Mouse (Mus musculus): Measurements from ENCODE around the gene Zfp553. TPM values are rescaled to one million over a fixed set of nuclear protein-coding genes. Genes with fewer than 3 reads are reported as not detected.

Gene Zfp553
- polyA plus RNA-seq, 1 experiment from 2014 or later: 81.0 TPM

DNA sequence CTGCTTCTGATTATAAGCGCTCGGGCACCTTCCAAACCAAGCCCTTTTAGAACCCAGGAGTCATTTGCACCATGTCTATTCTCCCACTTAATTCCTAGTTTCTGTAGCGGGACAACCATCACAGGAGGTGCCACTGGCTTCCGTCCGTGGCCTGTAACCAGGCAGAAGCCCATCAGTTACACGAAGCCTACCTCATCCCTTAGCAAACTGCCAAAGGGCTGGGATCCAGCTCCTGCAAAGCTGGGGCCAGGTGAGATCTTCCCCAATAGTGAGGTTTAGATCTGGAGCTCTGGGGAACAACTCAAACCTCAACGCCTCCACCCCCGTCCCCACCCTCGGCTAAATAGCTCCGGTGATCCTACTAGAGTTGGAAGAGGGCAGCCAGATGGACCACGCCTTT is 36.4 kb upstream of the Zfp553 start:
- H3K27ac ChIP-seq: peak overlapping the region; percentile 93
- 60% methylated on average over 11 of the region's 11 CpGs for WGBS
- peaks cover 83% of the 10 kb centered on the region for H3K36me3 ChIP-seq
- H3K9me3 ChIP-seq: no peaks in the 10 kb centered on the region
- peaks cover 26% of the 10 kb centered on the region for H3K4me1 ChIP-seq (replicated peaks)
- DNase-seq (ENCODE audit: low spot score): no peak
- H3K4me3 ChIP-seq: peak overlapping the region; percentile 77
- no peaks in the 10 kb centered on the region for H3K27me3 ChIP-seq (ENCODE audit: insufficient read depth, poor library complexity, severe bottlenecking)

- H3K9me3 ChIP-seq: no peaks in the 10 kb centered on the region
- peaks cover 27% of the 10 kb centered on the region for H3K36me3 ChIP-seq
- no peak for DNase-seq (ENCODE audit: low spot score)
- 0 out of 2 replicates have a peak overlapping the region, but pooled peaks have one; percentile 95 for H3K27ac ChIP-seq
- H3K27me3 ChIP-seq (ENCODE audit: insufficient read depth, poor library complexity, severe bottlenecking): peaks cover 16% of the 10 kb centered on the region
- 66% methylated on average over 2 of the region's 2 CpGs for WGBS
- peak overlapping the region; percentile 86 for H3K4me3 ChIP-seq
- peaks cover 43% of the 10 kb centered on the region for H3K4me1 ChIP-seq (replicated peaks)
Observed at GRCm38 (mm10) chr7:127206606-127207005, 26.3 kb upstream of the Zfp553 start.

GRCm38 (mm10) chr7:127207374-127208294 is 25.2 kb upstream of the Zfp553 start:
- peak overlapping the region; percentile 95 for H3K27ac ChIP-seq
- under 1% methylated on average over 53 of the region's 53 CpGs for WGBS
- peak overlapping the region; percentile 86 for H3K4me3 ChIP-seq
- peaks cover 21% of the 10 kb centered on the region for H3K27me3 ChIP-seq (ENCODE audit: insufficient read depth, poor library complexity, severe bottlenecking)
- H3K9me3 ChIP-seq: no peaks in the 10 kb centered on the region
- peaks cover 21% of the 10 kb centered on the region for H3K36me3 ChIP-seq
- peak; percentile 36 for DNase-seq (ENCODE audit: low spot score)
- peaks cover 43% of the 10 kb centered on the region for H3K4me1 ChIP-seq (replicated peaks)

GRCm38 (mm10) chr7:127208295-127208552 is 24.6 kb upstream of the Zfp553 start, which contains the start of gene Tbc1d10b:
TSS of gene Tbc1d10b (minus strand) at chr7:127208468.
- H3K36me3 ChIP-seq: peaks cover 15% of the 10 kb centered on the region
- under 1% methylated on average over 43 of the region's 44 CpGs for WGBS
- H3K27me3 ChIP-seq (ENCODE audit: insufficient read depth, poor library complexity, severe bottlenecking): peaks cover 27% of the 10 kb centered on the region
- H3K9me3 ChIP-seq: no peaks in the 10 kb centered on the region
- H3K4me3 ChIP-seq: peak within 1 kb of the TSS; percentile 86
- peak within 1 kb of the TSS; percentile 95 for H3K27ac ChIP-seq
- no peak for DNase-seq (ENCODE audit: low spot score)
- peaks cover 43% of the 10 kb centered on the region for H3K4me1 ChIP-seq (replicated peaks)

GRCm38 (mm10) chr7:127208553-127209438 is 24.1 kb upstream of the Zfp553 start, which contains the start of gene Mylpf:
TSS of gene Mylpf (plus strand) at chr7:127208890.
- Histone ChIP-seq H3K27me3 (ENCODE audit: insufficient read depth, poor library complexity, severe bottlenecking) (peaks cover 32% of the 10 kb centered on the region), H3K4me3 (peak within 1 kb of the TSS; percentile 86), H3K27ac (peak within 1 kb of the TSS; percentile 95), H3K9me3 (no peaks in the 10 kb centered on the region), H3K36me3 (peaks cover 9% of the 10 kb centered on the region), H3K4me1 (replicated peaks) (peaks cover 44% of the 10 kb centered on the region)
- 0% methylated on average over 44 of the region's 44 CpGs for WGBS
- DNase-seq (ENCODE audit: low spot score): peak; percentile 91

DNA sequence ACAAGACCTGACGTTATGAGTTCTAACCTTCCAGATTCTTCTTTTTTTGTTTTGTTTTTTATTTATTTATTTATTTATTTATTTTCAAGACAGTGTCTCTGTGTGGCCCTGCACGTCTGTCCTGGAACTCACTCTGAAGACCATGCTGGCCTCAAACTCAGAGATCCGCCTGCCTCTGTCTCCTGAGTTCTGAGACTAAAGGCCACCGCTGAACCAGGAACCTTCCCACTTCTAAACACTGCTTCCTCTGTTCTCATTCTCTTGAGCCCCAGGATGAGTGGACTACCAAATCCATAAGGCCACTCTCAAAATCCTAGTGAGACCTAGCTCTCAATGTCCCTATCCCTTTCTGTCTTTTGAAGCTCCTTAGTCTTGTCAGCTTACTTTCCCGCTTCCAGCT is 23.0 kb upstream of the Zfp553 start:
- Histone ChIP-seq H3K4me1 (replicated peaks) (peaks cover 54% of the 10 kb centered on the region), H3K27me3 (ENCODE audit: insufficient read depth, poor library complexity, severe bottlenecking) (peaks cover 43% of the 10 kb centered on the region), H3K9me3 (no peaks in the 10 kb centered on the region), H3K4me3 (peak overlapping the region; percentile 86), H3K27ac (no peak overlapping the region), H3K36me3 (peaks cover 11% of the 10 kb centered on the region)
- DNase-seq (ENCODE audit: low spot score): no peak
- 82% methylated on average over 5 of the region's 5 CpGs for WGBS

DNA sequence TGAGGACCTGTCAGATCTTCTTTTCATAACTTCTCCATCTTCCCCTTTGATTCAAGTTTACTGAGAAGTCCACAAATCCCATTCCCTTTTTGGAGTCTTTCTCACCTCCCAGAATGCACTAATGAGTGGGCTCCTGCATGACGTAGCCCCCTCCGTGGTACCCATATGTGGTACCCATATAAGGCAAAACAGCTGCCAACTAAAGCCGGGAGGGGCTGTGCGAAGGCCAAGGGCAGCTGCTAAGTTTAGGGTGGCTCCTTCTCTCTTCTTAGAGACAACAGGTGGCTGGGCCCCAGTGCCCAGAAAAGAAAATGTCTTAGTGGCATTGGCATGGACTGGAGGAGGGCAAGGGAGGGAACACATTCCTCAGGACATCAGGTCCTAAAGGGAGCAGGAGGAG is 22.6 kb upstream of the Zfp553 start:
- no peaks in the 10 kb centered on the region for H3K9me3 ChIP-seq
- peaks cover 7% of the 10 kb centered on the region for H3K36me3 ChIP-seq
- H3K4me1 ChIP-seq (replicated peaks): peaks cover 54% of the 10 kb centered on the region
- H3K27me3 ChIP-seq (ENCODE audit: insufficient read depth, poor library complexity, severe bottlenecking): peaks cover 47% of the 10 kb centered on the region
- H3K27ac ChIP-seq: no peak overlapping the region
- WGBS: 97% methylated on average over 4 of the region's 4 CpGs
- DNase-seq (ENCODE audit: low spot score): no peak
- 0 out of 2 replicates have a peak overlapping the region, but pooled peaks have one; percentile 2 for H3K4me3 ChIP-seq

DNA sequence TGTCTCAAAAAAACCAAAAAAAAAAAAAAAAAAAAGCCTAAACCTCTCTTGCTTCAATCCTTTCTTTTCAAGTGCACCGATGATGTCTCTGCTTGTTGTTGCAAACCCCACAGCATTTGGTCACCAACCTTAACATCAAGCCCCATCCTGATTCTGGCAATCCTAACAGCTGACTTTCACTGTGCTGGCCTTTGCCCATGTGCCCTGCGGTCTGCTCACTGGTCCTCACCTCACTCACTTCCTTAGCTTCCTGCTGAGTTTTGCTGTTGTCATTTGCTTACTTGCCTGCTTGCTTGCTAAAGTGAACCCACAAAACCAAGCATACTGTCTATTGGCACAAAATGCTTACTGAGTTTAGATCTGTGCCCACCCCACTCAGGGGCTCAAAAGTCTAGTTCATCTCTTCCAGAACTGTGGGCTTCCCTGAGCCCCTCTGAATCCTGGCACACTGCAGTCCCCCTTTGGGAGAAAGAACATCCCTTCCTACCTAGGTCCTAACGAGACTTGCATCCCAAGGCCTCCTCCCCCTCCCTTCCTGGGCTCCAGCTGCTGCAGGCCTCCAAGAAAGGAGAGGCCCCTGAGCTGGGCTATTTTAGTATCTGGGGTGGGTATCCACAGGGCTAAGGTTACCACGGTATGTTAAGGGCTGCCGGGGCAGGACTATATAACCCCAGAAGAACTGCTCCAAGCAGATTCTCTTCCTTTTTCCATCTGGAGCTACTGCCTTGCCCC is 21.7 kb upstream of the Zfp553 start:
- no peak for DNase-seq (ENCODE audit: low spot score)
- Histone ChIP-seq H3K27ac (no peak overlapping the region), H3K4me1 (replicated peaks) (peaks cover 50% of the 10 kb centered on the region), H3K4me3 (no peak overlapping the region), H3K36me3 (0 out of 2 replicates have a peak, but pooled peaks cover 4% of the 10 kb centered on the region), H3K27me3 (ENCODE audit: insufficient read depth, poor library complexity, severe bottlenecking) (peaks cover 48% of the 10 kb centered on the region), H3K9me3 (no peaks in the 10 kb centered on the region)
- WGBS: 70% methylated on average over 5 of the region's 5 CpGs

GRCm38 (mm10) chr7:127212432-127213250 is 20.2 kb upstream of the Zfp553 start:
- no peak overlapping the region for H3K4me3 ChIP-seq
- H3K9me3 ChIP-seq: no peaks in the 10 kb centered on the region
- H3K27ac ChIP-seq: no peak overlapping the region
- H3K4me1 ChIP-seq (replicated peaks): peaks cover 35% of the 10 kb centered on the region
- peaks cover 37% of the 10 kb centered on the region for H3K27me3 ChIP-seq (ENCODE audit: insufficient read depth, poor library complexity, severe bottlenecking)
- DNase-seq (ENCODE audit: low spot score): no peak
- WGBS: 90% methylated on average over 12 of the region's 12 CpGs
- H3K36me3 ChIP-seq: 0 out of 2 replicates have a peak, but pooled peaks cover 4% of the 10 kb centered on the region

DNA sequence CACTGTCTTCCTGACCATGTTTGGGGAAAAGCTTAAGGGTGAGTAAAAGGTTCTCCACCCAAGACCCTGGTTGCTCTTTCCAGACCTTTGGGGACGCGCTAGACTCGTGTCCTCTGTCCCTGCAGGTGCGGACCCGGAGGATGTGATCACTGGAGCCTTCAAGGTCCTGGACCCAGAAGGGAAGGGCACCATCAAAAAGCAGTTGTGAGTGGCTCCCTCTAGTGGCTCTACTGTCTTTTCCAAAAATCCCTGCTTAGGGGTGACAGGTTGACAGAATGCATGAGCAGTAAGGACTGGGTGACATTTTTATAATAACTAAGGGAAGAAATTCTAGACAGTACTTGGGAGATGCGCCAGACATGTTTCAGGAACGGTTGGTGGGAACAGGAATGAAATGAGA is 19.4 kb upstream of the Zfp553 start:
- 36% methylated on average over 7 of the region's 7 CpGs for WGBS
- no peak overlapping the region for H3K4me3 ChIP-seq
- peaks cover 29% of the 10 kb centered on the region; the same call in 1 of the 2 replicates for H3K4me1 ChIP-seq (replicated peaks)
- no peaks in the 10 kb centered on the region for H3K9me3 ChIP-seq
- peak; percentile 18 for DNase-seq (ENCODE audit: low spot score)
- H3K36me3 ChIP-seq: 0 out of 2 replicates have a peak, but pooled peaks cover 4% of the 10 kb centered on the region
- peaks cover 37% of the 10 kb centered on the region for H3K27me3 ChIP-seq (ENCODE audit: insufficient read depth, poor library complexity, severe bottlenecking)
- H3K27ac ChIP-seq: no peak overlapping the region

- Histone ChIP-seq H3K36me3 (0 out of 2 replicates have a peak, but pooled peaks cover 4% of the 10 kb centered on the region), H3K27me3 (ENCODE audit: insufficient read depth, poor library complexity, severe bottlenecking) (peaks cover 37% of the 10 kb centered on the region), H3K4me3 (0 out of 2 replicates have a peak overlapping the region, but pooled peaks have one; percentile 42), H3K4me1 (replicated peaks) (peaks cover 29% of the 10 kb centered on the region; the same call in 1 of the 2 replicates), H3K9me3 (no peaks in the 10 kb centered on the region), H3K27ac (no peak overlapping the region)
- WGBS: 45% methylated on average over 12 of the region's 12 CpGs
- no peak for DNase-seq (ENCODE audit: low spot score)
Observed at GRCm38 (mm10) chr7:127213930-127214329, 18.9 kb upstream of the Zfp553 start.
